Mouse (Mus musculus) lung, postnatal 0 days (tissue): ENCODE measurements around the gene Fam214a. TPM values are rescaled to one million over a fixed set of nuclear protein-coding genes. Genes with fewer than 3 reads are reported as not detected.

ENCODE experiments used
- ATAC-seq: fragments of 200-750 bp; cut with Nextera tagmentation; 2 replicates; pipeline ENCODE4 v1.8.0; 2017; ENCODE audit warnings: moderate library complexity
- DNase-seq: peaks from one replicate; pipeline ENCODE4 v3.0.0-alpha.2; 2016; ENCODE audit warnings: low spot score
- H3K27ac ChIP-seq: fragments of 300-500 bp; sonication (generic); 2 replicates; pipeline ENCODE4 v1.5.1; 2014; ENCODE audit warnings: antibody characterized with exemption, mild to moderate bottlenecking, low read length, mixed read lengths
- H3K27me3 ChIP-seq: fragments of 300-500 bp; sonication (generic); replicated peaks from 2 replicates; pipeline ENCODE4 v1.6.1; 2014; ENCODE audit warnings: low read length, mixed read lengths; ENCODE audit not compliant: insufficient read depth
- H3K36me3 ChIP-seq: fragments of 300-500 bp; sonication (generic); 2 replicates; pipeline ENCODE4 v1.6.1; 2014; ENCODE audit warnings: low read length, mixed read lengths; ENCODE audit not compliant: insufficient read depth
- H3K4me1 ChIP-seq: fragments of 300-500 bp; sonication (generic); 2 replicates; pipeline ENCODE4 v1.6.1; 2014; ENCODE audit warnings: antibody characterized with exemption, low read depth, low read length, mixed read lengths; ENCODE audit not compliant: insufficient read depth
- H3K4me2 ChIP-seq: fragments of 300-500 bp; sonication (generic); replicated peaks from 2 replicates; pipeline ENCODE4 v1.6.1; 2014; ENCODE audit warnings: low read depth, mild to moderate bottlenecking, low read length, moderate library complexity, mixed read lengths
- H3K4me3 ChIP-seq: fragments of 300-500 bp; sonication (generic); 2 replicates; pipeline ENCODE4 v1.5.1; 2014; ENCODE audit warnings: low read depth, low read length
- H3K9ac ChIP-seq: fragments of 300-500 bp; sonication (generic); replicated peaks from 2 replicates; pipeline ENCODE4 v1.6.1; 2014; ENCODE audit warnings: low read depth, mild to moderate bottlenecking
- H3K9me3 ChIP-seq: fragments of 300-500 bp; sonication (generic); 2 replicates; pipeline ENCODE4 v1.6.1; 2016; ENCODE audit warnings: low read length, mixed read lengths
- CTCF ChIP-seq: IDR thresholded peaks from 2 replicates; pipeline ENCODE4 v1.5.1; 2016; ENCODE audit warnings: antibody characterized with exemption, mild to moderate bottlenecking
- EP300 ChIP-seq: IDR thresholded peaks from 2 replicates; pipeline ENCODE4 v1.6.1; 2016; ENCODE audit warnings: antibody characterized with exemption, mild to moderate bottlenecking, control low read depth
- WGBS: fragments of 180-500 bp; shearing (Covaris S2); extraction: QIAGEN DNeasy Blood & Tissue Kit; methylation state at CpG from one replicate; pipeline ENCODE4 v1.1.7; 2014; 5-methylcytosine and 5-hydroxymethylcytosine counted together
- polyA plus RNA-seq: library from polyadenylated mRNA; unstranded; fragments of >200 nt; fragmentation: Nextera tagmentation; extraction: Ambion mirVana; gene quantifications from 2 replicates; pipeline ENCODE4 v1.2.1, GENCODE M21; 2015

Fam214a gene
- polyA plus RNA-seq, 1 experiment from 2014 or later, result 12.8 TPM

DNA sequence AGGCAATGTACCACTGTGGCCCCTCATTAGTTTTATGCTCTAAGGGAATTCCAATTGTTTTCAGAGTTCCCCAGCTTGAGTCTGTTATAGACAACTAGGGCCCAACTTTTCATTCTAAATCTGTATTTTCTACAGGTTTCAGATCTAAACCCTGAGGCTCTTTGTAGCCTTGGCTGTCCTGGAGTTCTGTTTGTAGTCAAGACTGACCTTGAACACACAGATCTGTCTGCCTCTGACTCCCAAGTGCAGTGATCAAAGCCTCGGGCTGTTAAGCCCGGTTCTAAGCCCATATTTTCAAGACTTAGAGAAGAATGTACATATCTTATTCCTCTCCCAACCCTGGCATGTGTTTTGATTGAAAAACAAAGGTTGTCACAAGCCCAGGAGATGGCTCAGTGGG, 1.7 kb downstream of the Fam214a start:
- H3K36me3 ChIP-seq, result peaks cover under 1% of the 10 kb centered on the region; the same call in 1 of the 2 replicates
- no peak for TF ChIP-seq EP300
- no peak for TF ChIP-seq CTCF
- no peaks in the 10 kb centered on the region for H3K27me3 ChIP-seq
- H3K9ac ChIP-seq, result no peak overlapping the region
- H3K4me2 ChIP-seq, result peak overlapping the region; percentile 98; the same call in 1 of the 2 replicates
- DNase-seq (no peak), ATAC-seq (no peak)
- H3K4me1 ChIP-seq, result peaks cover 6% of the 10 kb centered on the region; the same call in 1 of the 2 replicates
- WGBS, result 74% methylated on average over 2 of the region's 2 CpGs
- no peaks in the 10 kb centered on the region for H3K9me3 ChIP-seq
- H3K27ac ChIP-seq, result no peak overlapping the region
- no peak overlapping the region for H3K4me3 ChIP-seq

DNA sequence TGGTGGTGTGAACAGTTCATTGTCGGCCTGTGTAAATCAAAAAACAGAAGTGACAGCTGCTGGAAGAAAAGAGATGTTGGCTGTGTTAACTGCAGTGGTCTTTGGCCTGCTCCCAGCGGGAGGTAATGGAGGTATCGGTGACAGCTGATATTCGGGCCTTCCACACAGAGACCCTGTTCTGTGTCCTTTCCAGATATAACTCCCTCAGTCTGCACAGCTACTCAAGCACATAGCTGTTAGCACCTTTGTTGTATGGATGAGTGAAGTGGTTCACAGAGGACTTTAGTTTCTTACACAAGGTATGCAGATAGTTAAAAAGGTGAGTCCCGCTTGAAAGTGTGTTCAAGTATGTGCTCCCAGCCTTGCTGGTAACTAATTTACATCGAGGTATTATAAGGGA, 7.9 kb downstream of the Fam214a start:
- Histone ChIP-seq H3K4me3 (no peak overlapping the region), H3K27me3 (no peaks in the 10 kb centered on the region), H3K9me3 (no peaks in the 10 kb centered on the region), H3K4me1 (no peaks in the 10 kb centered on the region), H3K4me2 (no peak overlapping the region), H3K9ac (no peak overlapping the region), H3K36me3 (peaks cover 11% of the 10 kb centered on the region), H3K27ac (no peak overlapping the region)
- DNase-seq, result no peak
- ATAC-seq, result no peak
- TF ChIP-seq CTCF, result no peak
- no peak for TF ChIP-seq EP300
- 80% methylated on average over 6 of the region's 6 CpGs for WGBS

DNA sequence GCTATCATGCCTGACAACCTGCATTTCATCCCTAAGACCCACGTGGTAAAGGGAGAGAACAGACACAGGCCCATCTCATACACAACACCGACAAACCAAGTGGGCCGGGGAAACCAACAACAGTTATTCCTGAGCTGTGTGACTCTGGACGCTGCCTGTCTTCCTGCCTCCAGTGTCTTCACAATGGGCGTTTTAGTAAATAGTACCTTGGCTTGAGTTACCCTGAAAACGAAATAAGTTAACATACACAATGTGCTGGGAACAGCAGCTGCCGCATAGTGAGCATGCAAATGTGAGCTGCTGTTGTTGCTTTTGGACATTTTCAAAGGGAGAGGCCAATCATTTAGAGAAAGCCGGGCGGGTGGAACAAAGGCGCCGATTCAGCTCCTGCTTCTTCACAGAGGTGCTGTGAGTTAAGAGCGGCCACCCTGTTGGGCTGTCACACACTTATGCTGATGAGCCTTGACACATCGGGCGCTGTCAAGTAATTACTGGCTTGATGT, 8.4 kb downstream of the Fam214a start:
- no peaks in the 10 kb centered on the region for H3K4me1 ChIP-seq
- H3K36me3 ChIP-seq, result peaks cover 11% of the 10 kb centered on the region
- H3K27me3 ChIP-seq, result no peaks in the 10 kb centered on the region
- H3K4me3 ChIP-seq, result no peak overlapping the region
- TF ChIP-seq CTCF (no peak), EP300 (no peak)
- 35% methylated on average over 14 of the region's 14 CpGs for WGBS
- H3K4me2 ChIP-seq, result no peak overlapping the region
- no peak for ATAC-seq
- no peak overlapping the region for H3K9ac ChIP-seq
- no peak for DNase-seq
- no peak overlapping the region for H3K27ac ChIP-seq
- H3K9me3 ChIP-seq, result no peaks in the 10 kb centered on the region

DNA sequence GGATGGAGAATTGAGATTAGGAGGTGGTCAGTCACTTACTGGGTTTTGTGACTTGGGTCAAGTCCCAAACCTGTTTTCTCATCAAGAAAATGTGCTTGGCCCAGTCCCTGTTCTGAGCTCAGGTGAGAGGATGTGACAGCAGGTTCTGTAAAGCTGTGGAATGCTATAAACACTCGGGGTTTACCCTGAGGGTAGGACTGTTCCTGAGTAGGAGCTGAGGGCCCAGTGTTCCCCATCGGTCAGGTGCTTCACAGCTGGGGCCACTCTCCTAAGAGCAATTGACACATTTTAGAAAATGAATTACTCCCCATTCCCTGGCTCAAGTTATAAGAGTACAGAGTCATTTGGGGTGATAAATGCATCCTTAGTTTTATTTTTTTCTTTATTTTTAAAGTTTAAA, 11.3 kb downstream of the Fam214a start:
- no peak overlapping the region for H3K27ac ChIP-seq
- 48% methylated on average over 2 of the region's 2 CpGs for WGBS

DNA sequence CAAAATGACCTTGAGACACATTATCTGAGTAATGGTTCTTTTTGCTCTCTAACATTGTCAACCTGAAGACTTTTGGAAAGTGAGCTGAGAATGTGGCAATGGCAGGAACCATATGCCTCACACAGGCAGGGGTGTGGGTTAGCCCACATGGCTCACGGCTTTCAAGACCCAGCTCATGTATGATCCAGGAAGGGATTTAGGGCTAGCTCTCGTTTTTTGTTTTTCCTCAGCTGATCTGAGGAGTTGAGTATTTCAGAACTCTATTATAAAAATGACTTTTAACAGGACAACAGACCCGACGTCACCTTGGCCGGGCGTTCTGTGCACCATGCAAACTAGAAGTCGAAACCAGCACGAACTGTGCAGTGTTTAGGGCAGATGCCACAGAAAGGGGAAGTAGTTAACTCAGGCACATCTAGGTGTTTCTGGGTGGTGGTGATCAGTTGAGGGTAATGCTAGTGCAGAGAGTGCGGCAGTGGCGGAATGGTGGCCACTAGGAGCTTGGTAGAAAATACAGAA, 12.2 kb downstream of the Fam214a start:
- Histone ChIP-seq H3K27me3 (no peaks in the 10 kb centered on the region), H3K4me1 (no peaks in the 10 kb centered on the region), H3K9me3 (no peaks in the 10 kb centered on the region), H3K9ac (no peak overlapping the region), H3K4me2 (no peak overlapping the region), H3K4me3 (no peak overlapping the region), H3K36me3 (peaks cover 6% of the 10 kb centered on the region), H3K27ac (no peak overlapping the region)
- DNase-seq, result no peak
- TF ChIP-seq EP300, result no peak
- TF ChIP-seq CTCF, result no peak
- ATAC-seq, result no peak
- 85% methylated on average over 10 of the region's 10 CpGs for WGBS

More for the DNA sequence above, 11.3 kb downstream of the Fam214a start:
- Histone ChIP-seq H3K4me2 (no peak overlapping the region), H3K9ac (no peak overlapping the region), H3K4me1 (no peaks in the 10 kb centered on the region), H3K36me3 (peaks cover 11% of the 10 kb centered on the region), H3K27me3 (no peaks in the 10 kb centered on the region), H3K9me3 (no peaks in the 10 kb centered on the region), H3K4me3 (no peak overlapping the region)
- DNase-seq, result no peak
- no peak for ATAC-seq
- no peak for TF ChIP-seq EP300
- no peak for TF ChIP-seq CTCF

DNA sequence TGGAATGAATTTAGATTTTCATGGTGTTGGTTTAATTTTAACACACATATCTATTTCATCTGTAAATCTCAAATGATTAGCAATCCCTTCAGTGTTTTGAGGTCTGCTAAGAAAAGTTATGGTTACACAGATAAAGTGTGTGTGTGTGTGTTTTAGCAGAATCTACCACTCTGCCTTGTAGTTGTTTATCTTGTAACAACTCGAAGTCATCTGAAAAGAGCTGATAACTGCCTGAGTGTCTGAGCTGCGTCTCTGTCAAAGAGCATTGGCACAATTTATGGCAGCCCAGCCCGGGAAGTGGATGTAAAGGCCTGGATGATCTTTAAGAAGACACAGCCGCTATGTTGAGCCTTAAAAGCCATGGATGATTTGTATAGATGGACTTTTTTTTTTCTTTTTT, 13.5 kb downstream of the Fam214a start:
- Histone ChIP-seq H3K9me3 (no peaks in the 10 kb centered on the region), H3K4me3 (no peak overlapping the region), H3K27me3 (no peaks in the 10 kb centered on the region), H3K9ac (no peak overlapping the region), H3K36me3 (peaks cover 6% of the 10 kb centered on the region; the same call in 1 of the 2 replicates), H3K4me1 (no peaks in the 10 kb centered on the region), H3K27ac (no peak overlapping the region), H3K4me2 (no peak overlapping the region)
- no peak for DNase-seq
- TF ChIP-seq EP300, result no peak
- WGBS, result 41% methylated on average over 4 of the region's 4 CpGs
- no peak for ATAC-seq
